Mouse (Mus musculus): ENCODE data around the gene Ankrd6.

Gene Ankrd6

GRCm38 (mm10) chr4:32948696-32949095 is 1.9 kb downstream of the Ankrd6 start:
- DNase-seq, result no peak

GRCm38 (mm10) chr4:32947631-32948030 is 3.0 kb downstream of the Ankrd6 start:
- no peak for DNase-seq

- DNase-seq, result no peak
These were observed 9.7 kb downstream of the Ankrd6 start for GRCm38 (mm10) chr4:32940984-32941383.

GRCm38 (mm10) chr4:32939964-32940363 is 10.7 kb downstream of the Ankrd6 start:
- DNase-seq, result no peak

- no peak for DNase-seq
These were observed 11.1 kb downstream of the Ankrd6 start for GRCm38 (mm10) chr4:32939521-32939920.

GRCm38 (mm10) chr4:32936762-32937341 is 13.8 kb downstream of the Ankrd6 start:
- DNase-seq, result no peak

- DNase-seq, result no peak
These were observed 18.6 kb downstream of the Ankrd6 start for GRCm38 (mm10) chr4:32932056-32932455.

GRCm38 (mm10) chr4:32929750-32930149 is 20.9 kb downstream of the Ankrd6 start:
- DNase-seq, result no peak

- no peak for DNase-seq
These were observed 21.8 kb downstream of the Ankrd6 start for GRCm38 (mm10) chr4:32928692-32929448.

GRCm38 (mm10) chr4:32923891-32924294 is 26.7 kb downstream of the Ankrd6 start:
- DNase-seq, result no peak

- no peak for DNase-seq
These were observed 27.2 kb downstream of the Ankrd6 start for GRCm38 (mm10) chr4:32923436-32923835.

- no peak for DNase-seq
These were observed 27.8 kb downstream of the Ankrd6 start for GRCm38 (mm10) chr4:32922871-32923270.

- no peak for DNase-seq
These were observed 29.8 kb downstream of the Ankrd6 start for GRCm38 (mm10) chr4:32920863-32921262.

GRCm38 (mm10) chr4:32918571-32918970 is 32.1 kb downstream of the Ankrd6 start:
- no peak for DNase-seq

- peak; percentile 59 for DNase-seq
These were observed 33.8 kb downstream of the Ankrd6 start for GRCm38 (mm10) chr4:32916689-32917385.

GRCm38 (mm10) chr4:32915928-32916327 is 34.7 kb downstream of the Ankrd6 start:
- no peak for DNase-seq

- no peak for DNase-seq
These were observed 40.6 kb downstream of the Ankrd6 start for GRCm38 (mm10) chr4:32909996-32910395.

- DNase-seq, result peak; percentile 88
These were observed 41.2 kb downstream of the Ankrd6 start for GRCm38 (mm10) chr4:32909241-32909979.

GRCm38 (mm10) chr4:32907631-32908030 is 43.0 kb downstream of the Ankrd6 start:
- no peak for DNase-seq

- DNase-seq, result no peak
These were observed 44.0 kb downstream of the Ankrd6 start for GRCm38 (mm10) chr4:32906627-32907026.

GRCm38 (mm10) chr4:32905913-32906312 is 44.7 kb downstream of the Ankrd6 start:
- no peak for DNase-seq

- no peak for DNase-seq
These were observed 45.3 kb downstream of the Ankrd6 start for GRCm38 (mm10) chr4:32905381-32905780.

- DNase-seq, result no peak
These were observed 46.8 kb downstream of the Ankrd6 start for GRCm38 (mm10) chr4:32903826-32904225.
